Mouse (Mus musculus): ENCODE measurements around the gene Ssx2ip.

- TF ChIP-seq EP300 (IDR thresholded peaks at IDR 0.05; ENCODE audit: low read depth), result no peak
- no peak for TF ChIP-seq CTCF (IDR thresholded peaks at IDR 0.05; ENCODE audit: low read depth)
Measured at GRCm38 (mm10) chr3:146412480-146412879, 8.0 kb downstream of the Ssx2ip start.

All from liver, postnatal 0 days (tissue).